Comparison of ENCODE assay signal across 24 mouse cellular contexts in the genomic region with DNA sequence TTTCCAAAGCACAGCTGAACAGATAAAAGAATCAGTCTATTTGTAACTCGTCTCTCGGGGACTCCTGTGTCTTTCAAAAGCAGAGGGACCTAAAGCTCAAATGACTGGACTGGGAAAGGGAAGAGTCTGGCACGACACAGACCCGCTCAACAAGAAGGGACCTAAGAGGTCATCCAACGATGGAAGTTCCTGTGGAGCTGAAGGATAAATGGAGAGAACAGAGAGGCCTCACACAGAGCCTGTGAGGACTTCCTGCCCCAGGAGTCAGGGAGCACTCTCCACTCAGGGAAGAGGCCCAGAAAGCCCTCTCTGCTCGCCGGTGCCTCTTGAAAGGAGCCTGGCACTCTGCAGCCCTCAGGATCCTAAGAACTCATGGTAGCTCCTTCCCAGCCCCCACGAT. TPM values are rescaled to one million over a fixed set of nuclear protein-coding genes. Genes with fewer than 3 reads are reported as not detected.
"Had no signal": no experiment of that assay in that cellular context is flagged by ENCODE, and none has a peak within 500 bp of the region (broad histone marks: within the 10 kb centered on the region; RNA-seq: fewer than 3 reads in every experiment).

No protein-coding gene starts in this region.

- DNase-seq: liver, postnatal 0 days; lung, adult 2 months; lung, postnatal 14 days; lung, postnatal 36 days; midbrain, embryonic 14.5 days; right cerebral cortex, postnatal 14 days; thymus, adult 18-20 months; thymus, postnatal 14 days; thymus, postnatal 36 days had no signal

- H3K4me1 ChIP-seq: lung, embryonic 15.5 days; midbrain, embryonic 12.5 days; neural tube, embryonic 12.5 days had no signal

- H3K36me3 ChIP-seq: liver, embryonic 15.5 days; lung, embryonic 15.5 days; midbrain, embryonic 12.5 days; neural tube, embryonic 12.5 days had no signal

- H3K4me3 ChIP-seq: liver, embryonic 15.5 days; lung, embryonic 15.5 days; megakaryocyte, embryonic 14.5 days; midbrain, embryonic 12.5 days; neural tube, embryonic 12.5 days had no signal

- H3K27me3 ChIP-seq: liver, embryonic 15.5 days; lung, embryonic 15.5 days; megakaryocyte, embryonic 14.5 days; midbrain, embryonic 12.5 days; neural tube, embryonic 12.5 days had no signal

- H3K9me3 ChIP-seq: liver, embryonic 15.5 days; lung, embryonic 15.5 days; megakaryocyte, embryonic 14.5 days; midbrain, embryonic 12.5 days; neural tube, embryonic 12.5 days had no signal

- H3K27ac ChIP-seq: liver, embryonic 15.5 days; lung, embryonic 15.5 days; macrophage; midbrain, embryonic 12.5 days; neural tube, embryonic 12.5 days had no signal

RNA-seq across cellular contexts. Expression of a gene that starts 4.7 kb away (rescaled TPM):
- total RNA-seq: megakaryocyte progenitor cell, adult 5-6 weeks; midbrain, postnatal 0 days; monocyte, adult 5-6 weeks; neutrophil, adult 5-6 weeks had no signal
- polyA plus RNA-seq: liver, embryonic 15.5 days; liver, postnatal 0 days; lung, adult 2 months; lung, embryonic 15.5 days; lung, postnatal 0 days; macrophage; midbrain, embryonic 12.5 days; midbrain, embryonic 14.5 days; midbrain, postnatal 0 days; neural tube, embryonic 12.5 days; neural tube, embryonic 14.5 days; stomach, embryonic 14.5 days; stomach, embryonic 16.5 days; thymus, postnatal 0 days had no signal

RNA-seq across cellular contexts. Expression of a gene that starts 41.0 kb away (rescaled TPM):
- total RNA-seq: megakaryocyte progenitor cell, adult 5-6 weeks; monocyte, adult 5-6 weeks; neutrophil, adult 5-6 weeks had no signal
- polyA plus RNA-seq: liver, postnatal 0 days; lung, adult 2 months; lung, postnatal 0 days; macrophage; neural tube, embryonic 14.5 days; stomach, embryonic 14.5 days had no signal
